ENCODE assay signal across 10 mouse cellular contexts in the genomic region with DNA sequence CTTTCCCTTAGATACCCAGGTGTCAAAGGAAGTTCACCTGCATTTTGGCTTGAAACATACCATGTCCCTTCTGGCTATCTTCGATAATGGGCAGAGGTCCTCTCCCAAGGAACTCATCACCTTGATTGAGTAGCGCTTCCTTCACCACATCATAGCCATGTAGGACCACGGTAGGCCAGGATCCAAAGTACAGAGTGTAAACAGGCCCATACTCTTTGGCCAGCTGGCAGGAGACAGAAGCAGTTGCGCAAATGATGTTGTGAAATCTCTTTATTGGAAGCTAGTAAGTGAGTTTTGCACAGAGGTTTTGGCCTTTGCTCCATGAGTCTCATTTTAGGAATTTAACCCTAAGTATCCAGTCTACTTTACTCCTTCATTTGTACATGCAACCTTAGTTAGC. TPM values are rescaled to one million over a fixed set of nuclear protein-coding genes. Genes with fewer than 3 reads are reported as not detected.
A peak's percentile ranks its signal among the peaks of the same experiment; 100 is the strongest.
DNase-seq lines count a peak whose midpoint lies in the region; ATAC-seq and TF ChIP-seq lines count a peak whose summit lies in the region.
"Had no signal": no experiment of that assay in that cellular context is flagged by ENCODE, and none has a peak within 500 bp of the region (broad histone marks: within the 10 kb centered on the region; RNA-seq: fewer than 3 reads in every experiment).

No protein-coding gene starts in this region.

- H3K27me3 ChIP-seq in kidney, adult 2 months (replicated peaks; ENCODE audit: control insufficient read depth, insufficient read depth, low read length): no peaks in the 10 kb centered on the region
- H3K27me3 ChIP-seq in kidney, embryonic 14.5 days (ENCODE audit: control insufficient read depth, insufficient read depth, low read length): no peaks in the 10 kb centered on the region
- H3K27me3 ChIP-seq in liver, embryonic 15.5 days: no peaks in the 10 kb centered on the region
- H3K27me3 ChIP-seq in stomach, postnatal 0 days (ENCODE audit: control insufficient read depth, insufficient read depth, low read length): no peaks in the 10 kb centered on the region
- H3K27me3 ChIP-seq: CH12.LX had no signal

- peaks cover 19% of the 10 kb centered on the region for H3K4me1 ChIP-seq in kidney, adult 2 months (ENCODE audit: control insufficient read depth, insufficient read depth, low read length)
- H3K4me1 ChIP-seq in kidney, embryonic 14.5 days (ENCODE audit: control insufficient read depth, insufficient read depth, low read length): no peaks in the 10 kb centered on the region
- no peaks in the 10 kb centered on the region for H3K4me1 ChIP-seq in liver, embryonic 15.5 days (replicated peaks)
- H3K4me1 ChIP-seq in stomach, postnatal 0 days (replicated peaks; ENCODE audit: control insufficient read depth, insufficient read depth): no peaks in the 10 kb centered on the region

- H3K27ac ChIP-seq in kidney, adult 2 months (ENCODE audit: insufficient read depth, low read depth, low read length): peak overlapping the region; percentile 67; the same call in 1 of the 2 replicates
- no peak overlapping the region for H3K27ac ChIP-seq in kidney, embryonic 14.5 days (ENCODE audit: low read depth, low read length)
- H3K27ac ChIP-seq in liver, embryonic 15.5 days (replicated peaks): no peak overlapping the region
- H3K27ac ChIP-seq in stomach, postnatal 0 days (replicated peaks): no peak overlapping the region

- no peak for ATAC-seq in kidney, embryonic 14.5 days (ENCODE audit: low FRiP score, low TSS enrichment)
- peak; percentile 72 for ATAC-seq in liver, embryonic 15.5 days (ENCODE audit: insufficient read depth)
- peak; percentile 64; the same call in 1 of the 2 replicates for ATAC-seq in stomach, postnatal 0 days (ENCODE audit: low FRiP score, low TSS enrichment)

- H3K9ac ChIP-seq in kidney, embryonic 14.5 days (ENCODE audit: low read depth, low read length): no peak overlapping the region
- H3K9ac ChIP-seq in liver, embryonic 15.5 days: no peak overlapping the region
- no peak overlapping the region for H3K9ac ChIP-seq in stomach, postnatal 0 days (ENCODE audit: low read length)

- no peak for TF ChIP-seq POLR2A in kidney, adult 2 months (IDR thresholded peaks at IDR 0.05; ENCODE audit: low read depth, low read length)

- H3K36me3 ChIP-seq in kidney, adult 2 months (ENCODE audit: control insufficient read depth, insufficient read depth, low read length): no peaks in the 10 kb centered on the region
- no peaks in the 10 kb centered on the region for H3K36me3 ChIP-seq in kidney, embryonic 14.5 days (ENCODE audit: control insufficient read depth, insufficient read depth, low read length)
- no peaks in the 10 kb centered on the region for H3K36me3 ChIP-seq in liver, embryonic 15.5 days (replicated peaks)
- no peaks in the 10 kb centered on the region for H3K36me3 ChIP-seq in stomach, postnatal 0 days (ENCODE audit: control insufficient read depth, insufficient read depth, low read length)

- no peak for TF ChIP-seq EP300 in stomach, postnatal 0 days (optimal IDR thresholded peaks at IDR 0.05)

- no peak overlapping the region for H3K4me3 ChIP-seq in kidney, adult 2 months (ENCODE audit: insufficient read depth, low read depth, low read length)
- H3K4me3 ChIP-seq in kidney, embryonic 14.5 days (ENCODE audit: low read length): no peak overlapping the region
- no peak overlapping the region for H3K4me3 ChIP-seq in liver, embryonic 15.5 days (replicated peaks)
- no peak overlapping the region for H3K4me3 ChIP-seq in stomach, postnatal 0 days (ENCODE audit: low read depth, low read length)

- DNase-seq in kidney, adult 2 months: peak; percentile 94
- DNase-seq in heart, adult 9 months (ENCODE audit: low spot score in 2 of 2): peak; percentile 83 to 87
- no peak for DNase-seq in stomach, postnatal 0 days (ENCODE audit: low spot score)
- DNase-seq in layer of hippocampus, postnatal 25 days (ENCODE audit: extremely low spot score in 1 of 2, low spot score in 1 of 2): no peak
- DNase-seq in frontal cortex, postnatal 25 days (ENCODE audit: low spot score in 2 of 2): no peak
- no peak for DNase-seq in T-cell, adult 2 months (ENCODE audit: low spot score)

- H3K4me2 ChIP-seq in kidney, embryonic 14.5 days (replicated peaks; ENCODE audit: low read depth, low read length): no peak overlapping the region
- no peak overlapping the region for H3K4me2 ChIP-seq in liver, embryonic 15.5 days
- no peak overlapping the region for H3K4me2 ChIP-seq in stomach, postnatal 0 days (replicated peaks; ENCODE audit: low read depth)

- TF ChIP-seq CTCF in kidney, adult 2 months (conservative IDR thresholded peaks at IDR 0.05; ENCODE audit: insufficient read depth, insufficient read length, low read depth, low read length): no peak
- no peak for TF ChIP-seq CTCF in stomach, postnatal 0 days (IDR thresholded peaks at IDR 0.05; ENCODE audit: low read depth)

- WGBS in kidney, adult 2 months: 59% methylated on average over 4 of the region's 4 CpGs
- 93% methylated on average over 4 of the region's 4 CpGs for WGBS in kidney, embryonic 14.5 days
- 58% methylated on average over 4 of the region's 4 CpGs for WGBS in liver, embryonic 15.5 days (ENCODE audit: insufficient replicate concordance)
- WGBS in stomach, postnatal 0 days: 57% methylated on average over 4 of the region's 4 CpGs

- H3K9me3 ChIP-seq in kidney, embryonic 14.5 days (ENCODE audit: control insufficient read depth, low read length): no peaks in the 10 kb centered on the region
- H3K9me3 ChIP-seq in liver, embryonic 15.5 days (replicated peaks): no peaks in the 10 kb centered on the region
- no peaks in the 10 kb centered on the region for H3K9me3 ChIP-seq in stomach, postnatal 0 days (ENCODE audit: control insufficient read depth, low read length)

RNA-seq across cellular contexts. Expression of a gene that starts 7.5 kb away (rescaled TPM):
- polyA plus RNA-seq in kidney, adult 2 months (2012; rRNA removed): 39.3 and 48.7 TPM in 2 replicates
- polyA plus RNA-seq in kidney, embryonic 14.5 days (2014; fragmentation: Nextera tagmentation; extraction: Ambion mirVana): 0.31 TPM in 1 of 2 replicates, not detected in the other
- 26.7 and 31.2 TPM in 2 replicates for polyA plus RNA-seq in liver, embryonic 15.5 days (2015; fragmentation: Nextera tagmentation; extraction: Ambion mirVana)
- 5.5 and 5.6 TPM in 2 replicates for polyA plus RNA-seq in stomach, postnatal 0 days (2015; fragmentation: Nextera tagmentation; extraction: Ambion mirVana)
- total RNA-seq in layer of hippocampus, postnatal 25 days (2021): not detected
- polyA plus RNA-seq: neural tube, embryonic 14.5 days had no signal

RNA-seq across cellular contexts. Expression of a gene that starts 35.1 kb away (rescaled TPM):
- polyA plus RNA-seq in kidney, adult 2 months (2012; rRNA removed): 100 and 103 TPM in 2 replicates
- polyA plus RNA-seq in kidney, embryonic 14.5 days (2014; fragmentation: Nextera tagmentation; extraction: Ambion mirVana): 20.3 and 32.3 TPM in 2 replicates
- 81.5 and 93.1 TPM in 2 replicates for polyA plus RNA-seq in liver, embryonic 15.5 days (2015; fragmentation: Nextera tagmentation; extraction: Ambion mirVana)
- 45.3 and 47.4 TPM in 2 replicates for polyA plus RNA-seq in stomach, postnatal 0 days (2015; fragmentation: Nextera tagmentation; extraction: Ambion mirVana)
- under 1 TPM in 1 of 2 experiments, not detected in 1; 0.15 TPM for total RNA-seq in layer of hippocampus, postnatal 25 days (2021)

RNA-seq across cellular contexts. Expression of a gene that starts 48.1 kb away (rescaled TPM):
- polyA plus RNA-seq in kidney, adult 2 months (2012; rRNA removed): 23.4 and 28.3 TPM in 2 replicates
- polyA plus RNA-seq in kidney, embryonic 14.5 days (2014; fragmentation: Nextera tagmentation; extraction: Ambion mirVana): 29.7 and 39.0 TPM in 2 replicates
- 17.8 and 20.6 TPM in 2 replicates for polyA plus RNA-seq in liver, embryonic 15.5 days (2015; fragmentation: Nextera tagmentation; extraction: Ambion mirVana)
- polyA plus RNA-seq in stomach, postnatal 0 days (2015; fragmentation: Nextera tagmentation; extraction: Ambion mirVana): 36.6 and 40.1 TPM in 2 replicates
- total RNA-seq in layer of hippocampus, postnatal 25 days (2021): 10 to 100 TPM; 17.6 to 19.7 TPM

Comparison
In these comparisons a context has a peak if more than half of its experiments do, and no peak if none do; other contexts are left out.
1. DNase-seq: peak in kidney, adult 2 months (single experiment) and heart, adult 9 months (2 of 2); none in stomach, postnatal 0 days (single experiment), layer of hippocampus, postnatal 25 days (0 of 2), frontal cortex, postnatal 25 days (0 of 2) and T-cell, adult 2 months (single experiment).